19 mouse cellular contexts compared by ENCODE assay signal in the genomic region with DNA sequence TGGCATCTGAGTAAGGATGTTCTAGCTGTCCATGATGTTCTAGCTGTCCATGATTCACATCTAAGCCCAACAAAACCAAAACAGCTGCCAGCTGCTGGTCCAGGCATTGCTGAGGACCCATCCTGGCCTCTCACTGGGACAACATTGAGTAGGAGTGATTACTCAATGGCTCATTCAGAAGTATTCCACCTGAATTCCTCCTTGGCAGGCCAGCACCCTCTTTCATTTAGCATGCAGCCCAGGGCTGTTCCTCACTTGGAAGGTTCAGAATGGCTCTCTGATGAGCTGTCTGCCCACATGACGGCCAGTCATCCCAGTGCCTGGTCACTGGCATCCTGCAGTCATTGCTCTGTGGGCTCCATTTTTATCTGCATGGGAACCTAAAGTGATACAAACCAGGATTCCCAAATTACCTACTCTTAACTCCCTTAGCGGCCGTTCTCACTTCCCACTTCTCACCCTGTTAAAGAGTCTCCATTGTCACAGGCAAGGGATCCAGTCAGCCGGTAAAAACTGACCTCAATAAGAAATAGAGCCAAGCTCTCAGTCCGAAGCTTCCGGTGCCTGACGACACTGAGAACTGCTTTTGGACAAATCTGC.
DNase-seq lines count a peak whose midpoint lies in the region; ATAC-seq lines count a peak whose summit lies in the region.
"Had no signal": no experiment of that assay in that cellular context is flagged by ENCODE, and none has a peak within 500 bp of the region (broad histone marks: within the 10 kb centered on the region; RNA-seq: fewer than 3 reads in every experiment).

No protein-coding gene starts in this region.

- WGBS in liver, embryonic 13.5 days (ENCODE audit: insufficient replicate concordance) = 83% methylated on average over 7 of the region's 7 CpGs
- WGBS in liver, embryonic 11.5 days = 86% methylated on average over 7 of the region's 7 CpGs

- no peak overlapping the region for H3K4me3 ChIP-seq in liver, embryonic 13.5 days (replicated peaks)
- no peak overlapping the region for H3K4me3 ChIP-seq in liver, embryonic 11.5 days (ENCODE audit: low read depth, low read length)
- H3K4me3 ChIP-seq: embryonic facial prominence, embryonic 12.5 days; forebrain, embryonic 12.5 days; heart, embryonic 12.5 days; hindbrain, embryonic 10.5 days had no signal

- no peaks in the 10 kb centered on the region for H3K27me3 ChIP-seq in liver, embryonic 13.5 days
- H3K27me3 ChIP-seq in liver, embryonic 11.5 days (replicated peaks; ENCODE audit: control insufficient read depth, insufficient read depth, low read length) = no peaks in the 10 kb centered on the region
- H3K27me3 ChIP-seq: embryonic facial prominence, embryonic 12.5 days; forebrain, embryonic 12.5 days; heart, embryonic 12.5 days had no signal

- ATAC-seq in liver, embryonic 13.5 days (ENCODE audit: low read depth) = no peak
- ATAC-seq in liver, embryonic 11.5 days (replicated peaks; ENCODE audit: low FRiP score) = no peak
- no peak for ATAC-seq in megakaryocyte-erythroid progenitor cell, adult 5-6 weeks (replicated peaks; ENCODE audit: low FRiP score, low TSS enrichment, poor library complexity, severe bottlenecking)
- ATAC-seq: CD4-positive, CD25-positive, alpha-beta regulatory T cell, adult 4 months; forebrain, embryonic 16.5 days had no signal

- H3K36me3 ChIP-seq in liver, embryonic 13.5 days = no peaks in the 10 kb centered on the region
- no peaks in the 10 kb centered on the region for H3K36me3 ChIP-seq in liver, embryonic 11.5 days (ENCODE audit: control insufficient read depth, insufficient read depth, low read length)
- H3K36me3 ChIP-seq: embryonic facial prominence, embryonic 12.5 days; forebrain, embryonic 12.5 days; G1E; heart, embryonic 12.5 days; hindbrain, embryonic 10.5 days had no signal

- H3K4me2 ChIP-seq in liver, embryonic 13.5 days = no peak overlapping the region
- no peak overlapping the region for H3K4me2 ChIP-seq in liver, embryonic 11.5 days
- H3K4me2 ChIP-seq: embryonic facial prominence, embryonic 12.5 days; forebrain, embryonic 12.5 days; heart, embryonic 12.5 days; hindbrain, embryonic 14.5 days had no signal

- peaks cover 48% of the 10 kb centered on the region for H3K4me1 ChIP-seq in liver, embryonic 13.5 days (replicated peaks)
- H3K4me1 ChIP-seq in liver, embryonic 11.5 days (replicated peaks; ENCODE audit: control insufficient read depth, insufficient read depth, low read length) = peaks cover 4% of the 10 kb centered on the region; the same call in 1 of the 2 replicates
- H3K4me1 ChIP-seq: embryonic facial prominence, embryonic 12.5 days; forebrain, embryonic 12.5 days; hindbrain, embryonic 10.5 days had no signal

- H3K27ac ChIP-seq in liver, embryonic 13.5 days = peak overlapping the region; percentile 92
- H3K27ac ChIP-seq in liver, embryonic 11.5 days (ENCODE audit: low read depth, low read length) = no peak overlapping the region
- H3K27ac ChIP-seq: embryonic facial prominence, embryonic 12.5 days; forebrain, embryonic 12.5 days; hindbrain, embryonic 10.5 days; hindbrain, embryonic 14.5 days had no signal

- DNase-seq in liver, embryonic 13.5 days = no peak
- DNase-seq in liver, embryonic 11.5 days (ENCODE audit: low spot score) = no peak
- DNase-seq in Muller cell, postnatal 12 days (ENCODE audit: inconsistent ontology term) = peak; percentile 86
- DNase-seq in gonadal fat pad, adult 2 months (ENCODE audit: low read depth) = peak; percentile 88
- no peak for DNase-seq in urinary bladder, postnatal 36 days (ENCODE audit: low spot score in 2 of 2)
- DNase-seq: adrenal gland, postnatal 10 days; B cell, adult 2 months; cerebellum, adult 11 months; cerebellum, adult 8-10 months; gastrocnemius, postnatal 36 days had no signal

- H3K9ac ChIP-seq in liver, embryonic 13.5 days = peak overlapping the region; percentile 14; the same call in 1 of the 2 replicates
- no peak overlapping the region for H3K9ac ChIP-seq in liver, embryonic 11.5 days (ENCODE audit: low read depth, low read length)
- H3K9ac ChIP-seq: embryonic facial prominence, embryonic 12.5 days; forebrain, embryonic 12.5 days; heart, embryonic 12.5 days; hindbrain, embryonic 14.5 days had no signal

- no peaks in the 10 kb centered on the region for H3K9me3 ChIP-seq in liver, embryonic 13.5 days (replicated peaks)
- H3K9me3 ChIP-seq in liver, embryonic 11.5 days (ENCODE audit: control insufficient read depth, low read length) = no peaks in the 10 kb centered on the region
- H3K9me3 ChIP-seq: embryonic facial prominence, embryonic 12.5 days; forebrain, embryonic 12.5 days; G1E; heart, embryonic 12.5 days; hindbrain, embryonic 10.5 days had no signal

Comparison
In these comparisons a context has a peak if more than half of its experiments do, and no peak if none do; other contexts are left out.
1. DNase-seq: peak in Muller cell, postnatal 12 days (single experiment) and gonadal fat pad, adult 2 months (single experiment); none in liver, embryonic 13.5 days (single experiment), liver, embryonic 11.5 days (single experiment) and urinary bladder, postnatal 36 days (0 of 2).